Mouse (Mus musculus): ENCODE data around the gene B3galnt1. TPM values are rescaled to one million over a fixed set of nuclear protein-coding genes. Genes with fewer than 3 reads are reported as not detected.
"Not testable (repeated sequence)": the region's sequence is repeated elsewhere in the genome, so short reads cannot be mapped to it uniquely, and the experiment has no call there.

B3galnt1 gene
- polyA plus RNA-seq, 1 experiment from 2014 or later = 88.1 TPM

- H3K4me2 ChIP-seq (ENCODE audit: low read length) = no peak overlapping the region
- no peak overlapping the region for H3K4me3 ChIP-seq (ENCODE audit: low read depth, low read length)
- ATAC-seq = no peak
- no peak for DNase-seq (ENCODE audit: low spot score)
- no peaks in the 10 kb centered on the region for H3K4me1 ChIP-seq (ENCODE audit: control insufficient read depth, insufficient read depth, low read length)
- H3K27ac ChIP-seq (ENCODE audit: low read depth, low read length) = no peak overlapping the region
- H3K9ac ChIP-seq (ENCODE audit: low read length) = no peak overlapping the region
- 95% methylated on average over 1 of the region's 1 CpGs for WGBS
- H3K9me3 ChIP-seq (replicated peaks; ENCODE audit: control insufficient read depth, low read length) = no peaks in the 10 kb centered on the region
- no peaks in the 10 kb centered on the region for H3K27me3 ChIP-seq (replicated peaks; ENCODE audit: control insufficient read depth, insufficient read depth, low read length)
- H3K36me3 ChIP-seq (ENCODE audit: control insufficient read depth, insufficient read depth, low read length) = peaks cover 28% of the 10 kb centered on the region
Measured at GRCm38 (mm10) chr3:69578791-69579190, 20.0 kb downstream of the B3galnt1 start.

GRCm38 (mm10) chr3:69576715-69577114, 22.0 kb downstream of the B3galnt1 start:
- no peak overlapping the region for H3K9ac ChIP-seq (ENCODE audit: low read length)
- no peak for ATAC-seq
- H3K4me1 ChIP-seq (ENCODE audit: control insufficient read depth, insufficient read depth, low read length) = no peaks in the 10 kb centered on the region
- peaks cover 31% of the 10 kb centered on the region for H3K36me3 ChIP-seq (ENCODE audit: control insufficient read depth, insufficient read depth, low read length)
- no peak overlapping the region for H3K4me2 ChIP-seq (ENCODE audit: low read length)
- no peak for DNase-seq (ENCODE audit: low spot score)
- no peaks in the 10 kb centered on the region for H3K9me3 ChIP-seq (replicated peaks; ENCODE audit: control insufficient read depth, low read length)
- H3K27me3 ChIP-seq (replicated peaks; ENCODE audit: control insufficient read depth, insufficient read depth, low read length) = no peaks in the 10 kb centered on the region
- H3K4me3 ChIP-seq (ENCODE audit: low read depth, low read length) = no peak overlapping the region
- 90% methylated on average over 3 of the region's 3 CpGs for WGBS
- no peak overlapping the region for H3K27ac ChIP-seq (ENCODE audit: low read depth, low read length)

- no peak for ATAC-seq
- 97% methylated on average over 11 of the region's 11 CpGs for WGBS
- no peak for DNase-seq (ENCODE audit: low spot score)
Measured at GRCm38 (mm10) chr3:69575577-69575976, 23.2 kb downstream of the B3galnt1 start.

GRCm38 (mm10) chr3:69572561-69572960, 26.2 kb downstream of the B3galnt1 start:
- H3K9ac ChIP-seq (ENCODE audit: low read length) = no peak overlapping the region
- 89% methylated on average over 5 of the region's 5 CpGs for WGBS
- no peak overlapping the region for H3K27ac ChIP-seq (ENCODE audit: low read depth, low read length)
- H3K36me3 ChIP-seq (ENCODE audit: control insufficient read depth, insufficient read depth, low read length) = peaks cover 25% of the 10 kb centered on the region
- no peaks in the 10 kb centered on the region for H3K9me3 ChIP-seq (replicated peaks; ENCODE audit: control insufficient read depth, low read length)
- ATAC-seq = no peak
- H3K4me3 ChIP-seq (ENCODE audit: low read depth, low read length) = no peak overlapping the region
- no peak for DNase-seq (ENCODE audit: low spot score)
- no peaks in the 10 kb centered on the region for H3K27me3 ChIP-seq (replicated peaks; ENCODE audit: control insufficient read depth, insufficient read depth, low read length)
- no peaks in the 10 kb centered on the region for H3K4me1 ChIP-seq (ENCODE audit: control insufficient read depth, insufficient read depth, low read length)
- no peak overlapping the region for H3K4me2 ChIP-seq (ENCODE audit: low read length)

More at GRCm38 (mm10) chr3:69575577-69575976, 23.2 kb downstream of the B3galnt1 start:
- Histone ChIP-seq H3K9ac (ENCODE audit: low read length) (no peak overlapping the region), H3K4me1 (ENCODE audit: control insufficient read depth, insufficient read depth, low read length) (no peaks in the 10 kb centered on the region), H3K36me3 (ENCODE audit: control insufficient read depth, insufficient read depth, low read length) (peaks cover 28% of the 10 kb centered on the region), H3K4me3 (ENCODE audit: low read depth, low read length) (no peak overlapping the region), H3K9me3 (replicated peaks; ENCODE audit: control insufficient read depth, low read length) (no peaks in the 10 kb centered on the region), H3K27me3 (replicated peaks; ENCODE audit: control insufficient read depth, insufficient read depth, low read length) (no peaks in the 10 kb centered on the region), H3K4me2 (ENCODE audit: low read length) (no peak overlapping the region), H3K27ac (ENCODE audit: low read depth, low read length) (no peak overlapping the region)

- not testable (repeated sequence) for H3K27me3 ChIP-seq (replicated peaks; ENCODE audit: control insufficient read depth, insufficient read depth, low read length); H3K4me1 ChIP-seq (ENCODE audit: control insufficient read depth, insufficient read depth, low read length); H3K9me3 ChIP-seq (replicated peaks; ENCODE audit: control insufficient read depth, low read length); DNase-seq (ENCODE audit: low spot score); H3K9ac ChIP-seq (ENCODE audit: low read length); H3K4me3 ChIP-seq (ENCODE audit: low read depth, low read length); H3K4me2 ChIP-seq (ENCODE audit: low read length); H3K36me3 ChIP-seq (ENCODE audit: control insufficient read depth, insufficient read depth, low read length); ATAC-seq; H3K27ac ChIP-seq (ENCODE audit: low read depth, low read length)
- WGBS = 90% methylated on average over 1 of the region's 1 CpGs
Measured at GRCm38 (mm10) chr3:69565586-69565985, 33.2 kb downstream of the B3galnt1 start.

GRCm38 (mm10) chr3:69563406-69563805, 35.4 kb downstream of the B3galnt1 start:
- Histone ChIP-seq H3K4me3 (ENCODE audit: low read depth, low read length) (no peak overlapping the region), H3K27ac (ENCODE audit: low read depth, low read length) (no peak overlapping the region), H3K4me2 (ENCODE audit: low read length) (no peak overlapping the region), H3K9ac (ENCODE audit: low read length) (no peak overlapping the region), H3K36me3 (ENCODE audit: control insufficient read depth, insufficient read depth, low read length) (no peaks in the 10 kb centered on the region), H3K9me3 (replicated peaks; ENCODE audit: control insufficient read depth, low read length) (no peaks in the 10 kb centered on the region), H3K4me1 (ENCODE audit: control insufficient read depth, insufficient read depth, low read length) (peaks cover 1% of the 10 kb centered on the region; the same call in 1 of the 2 replicates), H3K27me3 (replicated peaks; ENCODE audit: control insufficient read depth, insufficient read depth, low read length) (no peaks in the 10 kb centered on the region)
- DNase-seq (ENCODE audit: low spot score) (no peak), ATAC-seq (no peak)
- 79% methylated on average over 6 of the region's 6 CpGs for WGBS

GRCm38 (mm10) chr3:69561686-69562085, 37.1 kb downstream of the B3galnt1 start:
- DNase-seq (ENCODE audit: low spot score) (no peak), ATAC-seq (no peak)
- WGBS = 77% methylated on average over 5 of the region's 5 CpGs

GRCm38 (mm10) chr3:69559975-69560330, 38.8 kb downstream of the B3galnt1 start:
- no peaks in the 10 kb centered on the region for H3K27me3 ChIP-seq (replicated peaks; ENCODE audit: control insufficient read depth, insufficient read depth, low read length)
- H3K4me2 ChIP-seq (ENCODE audit: low read length) = no peak overlapping the region
- H3K9ac ChIP-seq (ENCODE audit: low read length) = no peak overlapping the region
- no peak for DNase-seq (ENCODE audit: low spot score)
- H3K9me3 ChIP-seq (replicated peaks; ENCODE audit: control insufficient read depth, low read length) = no peaks in the 10 kb centered on the region
- ATAC-seq = no peak
- H3K4me3 ChIP-seq (ENCODE audit: low read depth, low read length) = no peak overlapping the region
- H3K36me3 ChIP-seq (ENCODE audit: control insufficient read depth, insufficient read depth, low read length) = no peaks in the 10 kb centered on the region
- H3K4me1 ChIP-seq (ENCODE audit: control insufficient read depth, insufficient read depth, low read length) = peaks cover 4% of the 10 kb centered on the region; the same call in 1 of the 2 replicates
- WGBS = 96% methylated on average over 7 of the region's 7 CpGs
- no peak overlapping the region for H3K27ac ChIP-seq (ENCODE audit: low read depth, low read length)

More at GRCm38 (mm10) chr3:69561686-69562085, 37.1 kb downstream of the B3galnt1 start:
- H3K4me3 ChIP-seq (ENCODE audit: low read depth, low read length) = no peak overlapping the region
- H3K4me1 ChIP-seq (ENCODE audit: control insufficient read depth, insufficient read depth, low read length) = peaks cover 4% of the 10 kb centered on the region; the same call in 1 of the 2 replicates
- H3K9ac ChIP-seq (ENCODE audit: low read length) = no peak overlapping the region
- no peaks in the 10 kb centered on the region for H3K36me3 ChIP-seq (ENCODE audit: control insufficient read depth, insufficient read depth, low read length)
- H3K27ac ChIP-seq (ENCODE audit: low read depth, low read length) = no peak overlapping the region
- H3K4me2 ChIP-seq (ENCODE audit: low read length) = no peak overlapping the region
- no peaks in the 10 kb centered on the region for H3K27me3 ChIP-seq (replicated peaks; ENCODE audit: control insufficient read depth, insufficient read depth, low read length)
- no peaks in the 10 kb centered on the region for H3K9me3 ChIP-seq (replicated peaks; ENCODE audit: control insufficient read depth, low read length)

- Histone ChIP-seq H3K4me3 (ENCODE audit: low read depth, low read length) (no peak overlapping the region), H3K36me3 (ENCODE audit: control insufficient read depth, insufficient read depth, low read length) (peaks cover 4% of the 10 kb centered on the region; the same call in 1 of the 2 replicates), H3K27me3 (replicated peaks; ENCODE audit: control insufficient read depth, insufficient read depth, low read length) (no peaks in the 10 kb centered on the region), H3K9ac (ENCODE audit: low read length) (no peak overlapping the region), H3K9me3 (replicated peaks; ENCODE audit: control insufficient read depth, low read length) (no peaks in the 10 kb centered on the region), H3K27ac (ENCODE audit: low read depth, low read length) (no peak overlapping the region), H3K4me2 (ENCODE audit: low read length) (no peak overlapping the region), H3K4me1 (ENCODE audit: control insufficient read depth, insufficient read depth, low read length) (peaks cover 4% of the 10 kb centered on the region; the same call in 1 of the 2 replicates)
- 92% methylated on average over 6 of the region's 6 CpGs for WGBS
- no peak for ATAC-seq
- no peak for DNase-seq (ENCODE audit: low spot score)
Measured at GRCm38 (mm10) chr3:69559316-69559974, 39.3 kb downstream of the B3galnt1 start.
